Mouse (Mus musculus) olfactory bulb, adult 2 months (tissue): Measurements from ENCODE around the gene Lrrc23. TPM values are rescaled to one million over a fixed set of nuclear protein-coding genes. Genes with fewer than 3 reads are reported as not detected.
"Not testable (repeated sequence)": the region's sequence is repeated elsewhere in the genome, so short reads cannot be mapped to it uniquely, and the experiment has no call there.

ENCODE experiments used
- H3K27ac ChIP-seq: fragments of 200-500 bp; 2 replicates; pipeline ENCODE4 v1.5.1; 2012; ENCODE audit warnings: low read depth, low read length; ENCODE audit not compliant: insufficient read depth
- H3K4me1 ChIP-seq: fragments of 200-500 bp; 2 replicates; pipeline ENCODE4 v1.6.1; 2012; ENCODE audit warnings: low read length; ENCODE audit not compliant: control insufficient read depth, insufficient read depth
- H3K4me3 ChIP-seq: fragments of 200-500 bp; 2 replicates; pipeline ENCODE4 v1.5.1; 2012; ENCODE audit warnings: mild to moderate bottlenecking, low read depth, low read length, moderate library complexity; ENCODE audit not compliant: insufficient read depth
- CTCF ChIP-seq: fragments of 200-500 bp; IDR thresholded peaks from 2 replicates; pipeline ENCODE4 v1.5.1; 2012; ENCODE audit warnings: low read depth, mild to moderate bottlenecking, low read length, moderate library complexity; ENCODE audit not compliant: insufficient read depth
- POLR2A ChIP-seq: fragments of 200-500 bp; IDR thresholded peaks from 2 replicates; pipeline ENCODE4 v1.6.1; 2012; ENCODE audit warnings: mild to moderate bottlenecking, low read depth, low read length, moderate library complexity; ENCODE audit not compliant: insufficient read depth
- WGBS: fragments of 180-500 bp; shearing (Covaris S2); methylation state at CpG from one replicate; pipeline ENCODE4 v1.1.7; 2018; 5-methylcytosine and 5-hydroxymethylcytosine counted together
- polyA plus RNA-seq: library from polyadenylated mRNA; stranded (reverse); fragments of >200 nt; gene quantifications from 2 replicates; pipeline ENCODE4 v1.2.4, GENCODE M21; 2012; ENCODE audit warnings: low replicate concordance; ENCODE audit not compliant: missing spikeins, insufficient read depth, insufficient read length

Gene Lrrc23
- polyA plus RNA-seq, 1 experiment, result not detected

DNA sequence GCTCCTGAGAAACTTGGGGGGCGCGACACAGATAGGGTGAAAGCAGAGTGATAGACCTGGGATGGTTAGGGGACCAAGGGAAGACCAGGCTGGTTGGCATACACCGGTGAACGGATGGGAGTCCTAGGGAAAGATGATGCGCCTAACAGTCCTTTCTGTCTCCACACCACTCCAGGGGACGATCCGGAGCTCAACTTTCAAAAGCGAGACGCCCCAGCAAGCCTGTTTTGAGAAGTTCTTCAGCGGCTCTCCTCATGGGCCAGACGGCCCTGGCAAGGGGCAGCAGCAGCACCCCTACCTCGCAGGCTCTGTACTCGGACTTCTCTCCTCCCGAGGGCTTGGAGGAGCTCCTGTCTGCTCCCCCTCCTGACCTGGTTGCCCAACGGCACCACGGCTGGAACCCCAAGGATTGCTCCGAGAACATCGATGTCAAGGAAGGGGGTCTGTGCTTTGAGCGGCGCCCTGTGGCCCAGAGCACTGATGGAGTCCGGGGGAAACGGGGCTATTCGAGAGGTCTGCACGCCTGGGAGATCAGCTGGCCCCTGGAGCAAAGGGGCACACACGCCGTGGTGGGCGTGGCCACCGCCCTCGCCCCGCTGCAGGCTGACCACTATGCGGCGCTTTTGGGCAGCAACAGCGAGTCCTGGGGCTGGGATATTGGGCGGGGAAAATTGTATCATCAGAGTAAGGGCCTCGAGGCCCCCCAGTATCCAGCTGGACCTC, 29.7 kb upstream of the Lrrc23 start:
- peaks cover 51% of the 10 kb centered on the region for H3K4me1 ChIP-seq
- H3K27ac ChIP-seq, result peak overlapping the region; percentile 10
- TF ChIP-seq POLR2A (0 out of 2 replicates have a peak, but pooled peaks have one; percentile 24), CTCF (peak; percentile 30; the same call in 1 of the 2 replicates)
- H3K4me3 ChIP-seq, result peak overlapping the region; percentile 45
- 2% methylated on average over 35 of the region's 35 CpGs for WGBS

DNA sequence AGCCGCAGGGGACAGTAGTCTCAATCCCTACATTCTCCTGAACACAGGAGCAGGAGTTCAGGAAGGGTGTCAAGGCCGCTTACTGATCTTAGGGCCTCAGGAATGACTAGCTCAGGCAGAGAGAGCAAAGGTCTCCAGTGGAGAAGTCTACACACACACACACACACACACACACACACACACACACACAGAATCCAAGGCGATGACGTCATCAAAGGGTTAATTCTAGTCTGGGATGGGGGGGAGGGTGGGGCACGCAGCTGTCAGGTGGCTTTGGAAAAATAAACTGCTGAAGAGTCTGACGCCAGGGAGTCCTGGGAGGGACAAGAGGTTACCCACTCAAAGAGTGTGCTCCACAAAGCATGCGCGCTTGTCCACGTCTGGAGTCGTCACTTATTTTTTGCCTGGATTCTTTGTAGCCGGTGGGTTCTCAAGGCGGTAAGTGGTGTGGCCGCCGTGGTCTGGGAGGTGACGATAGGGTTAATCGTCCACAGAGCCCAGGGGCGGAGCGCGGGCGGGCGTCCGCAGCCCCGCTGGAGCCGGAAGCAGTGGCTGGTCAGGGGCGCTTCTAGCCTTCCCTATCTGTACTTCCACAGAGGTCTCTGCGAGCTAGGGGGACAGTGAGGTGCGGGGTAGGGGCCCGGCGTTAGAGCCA, 29.0 kb upstream of the Lrrc23 start, which contains the start of gene Spsb2:
Gene Spsb2 (plus strand): TSS at position 304 of the 655 bp plus-strand sequence.
- TF ChIP-seq POLR2A (no peak), CTCF (no peak)
- WGBS, result 5% methylated on average over 29 of the region's 29 CpGs

DNA sequence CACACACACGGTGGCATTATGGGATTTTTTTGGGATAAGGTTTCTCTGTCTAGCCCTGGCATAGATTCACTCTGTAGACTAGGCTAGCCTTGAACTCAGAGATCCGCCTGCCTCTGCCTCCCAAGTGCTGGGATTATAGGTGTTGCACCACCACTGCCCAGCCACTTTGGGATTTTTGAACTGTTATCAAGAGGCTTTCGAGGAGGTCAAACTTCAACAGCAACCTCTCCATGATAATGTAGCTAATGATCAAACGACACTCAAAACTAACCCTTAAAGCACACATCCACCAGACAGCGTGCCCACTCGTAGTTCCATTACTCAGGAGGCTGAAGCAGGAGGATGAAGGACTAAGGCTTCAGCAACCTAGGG, 28.4 kb upstream of the Lrrc23 start:
- Histone ChIP-seq H3K27ac (peak overlapping the region; percentile 96), H3K4me3 (peak overlapping the region; percentile 45; the same call in 1 of the 2 replicates), H3K4me1 (peaks cover 49% of the 10 kb centered on the region)
- WGBS, result 80% methylated on average over 6 of the region's 6 CpGs
- TF ChIP-seq POLR2A (no peak), CTCF (no peak)

More for the DNA sequence above, 29.0 kb upstream of the Lrrc23 start, which contains the start of gene Spsb2:
- Histone ChIP-seq H3K4me3 (peak within 1 kb of the TSS; percentile 45), H3K4me1 (peaks cover 49% of the 10 kb centered on the region), H3K27ac (peak within 1 kb of the TSS; percentile 96)

DNA sequence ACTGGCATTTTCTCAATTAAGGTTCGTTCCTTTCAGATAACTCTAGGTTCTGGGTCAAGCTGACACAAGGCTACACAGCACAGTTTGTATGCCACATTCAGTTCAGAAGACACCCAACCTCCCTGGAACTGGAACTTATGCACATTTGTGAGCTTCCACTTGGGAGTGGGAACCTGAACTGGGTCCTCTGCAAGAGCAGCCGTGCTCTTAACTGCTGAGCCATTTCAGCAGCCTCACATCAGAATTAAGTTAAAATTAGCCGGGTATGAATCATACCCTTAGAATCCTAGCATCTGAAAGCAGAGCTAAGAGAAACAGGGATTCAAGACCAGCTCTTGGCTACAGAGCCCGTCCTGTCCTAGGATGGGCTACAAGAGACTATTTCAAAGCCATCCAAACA, 27.8 kb upstream of the Lrrc23 start:
- Histone ChIP-seq H3K4me1 (peaks cover 43% of the 10 kb centered on the region), H3K27ac (peak overlapping the region; percentile 96), H3K4me3 (no peak overlapping the region)
- 27% methylated on average over 4 of the region's 4 CpGs for WGBS
- no peak for TF ChIP-seq CTCF
- no peak for TF ChIP-seq POLR2A

DNA sequence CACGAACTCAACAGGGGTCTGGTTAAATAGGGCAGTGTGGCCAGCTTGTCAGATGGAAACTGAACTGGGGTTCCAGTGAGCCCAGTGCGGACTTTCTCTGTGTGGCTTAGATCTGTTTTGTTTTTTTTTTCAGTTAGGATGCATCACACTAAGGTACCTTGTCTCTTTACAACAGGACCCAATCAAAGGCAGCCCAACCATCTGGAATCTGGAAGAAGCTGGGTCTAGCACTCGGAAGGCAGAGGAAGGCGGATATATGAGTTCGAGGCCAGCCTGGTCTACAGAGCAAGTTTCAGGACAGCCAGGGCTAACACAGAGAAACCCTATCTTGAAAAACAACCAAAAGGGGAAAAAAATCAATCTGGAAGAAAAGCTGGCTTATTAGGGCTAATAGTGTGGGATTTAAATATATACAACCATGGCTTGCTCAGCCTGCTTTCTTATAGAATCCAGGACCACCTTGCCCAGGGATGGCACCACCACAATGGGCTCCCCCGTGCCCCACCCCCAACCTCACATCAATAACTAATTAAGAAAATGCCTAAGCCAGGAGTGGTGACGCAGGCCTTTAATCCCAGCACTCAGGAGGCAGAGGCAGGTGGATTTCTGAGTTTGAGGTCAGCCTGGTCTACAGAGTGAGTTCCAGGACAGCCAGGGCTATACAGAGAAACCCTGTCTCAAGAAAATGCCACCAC, 27.1 kb upstream of the Lrrc23 start:
- Histone ChIP-seq H3K27ac (peak overlapping the region; percentile 94), H3K4me1 (peaks cover 36% of the 10 kb centered on the region), H3K4me3 (no peak overlapping the region)
- WGBS, result 62% methylated on average over 7 of the region's 7 CpGs
- TF ChIP-seq POLR2A, result no peak
- TF ChIP-seq CTCF, result no peak

DNA sequence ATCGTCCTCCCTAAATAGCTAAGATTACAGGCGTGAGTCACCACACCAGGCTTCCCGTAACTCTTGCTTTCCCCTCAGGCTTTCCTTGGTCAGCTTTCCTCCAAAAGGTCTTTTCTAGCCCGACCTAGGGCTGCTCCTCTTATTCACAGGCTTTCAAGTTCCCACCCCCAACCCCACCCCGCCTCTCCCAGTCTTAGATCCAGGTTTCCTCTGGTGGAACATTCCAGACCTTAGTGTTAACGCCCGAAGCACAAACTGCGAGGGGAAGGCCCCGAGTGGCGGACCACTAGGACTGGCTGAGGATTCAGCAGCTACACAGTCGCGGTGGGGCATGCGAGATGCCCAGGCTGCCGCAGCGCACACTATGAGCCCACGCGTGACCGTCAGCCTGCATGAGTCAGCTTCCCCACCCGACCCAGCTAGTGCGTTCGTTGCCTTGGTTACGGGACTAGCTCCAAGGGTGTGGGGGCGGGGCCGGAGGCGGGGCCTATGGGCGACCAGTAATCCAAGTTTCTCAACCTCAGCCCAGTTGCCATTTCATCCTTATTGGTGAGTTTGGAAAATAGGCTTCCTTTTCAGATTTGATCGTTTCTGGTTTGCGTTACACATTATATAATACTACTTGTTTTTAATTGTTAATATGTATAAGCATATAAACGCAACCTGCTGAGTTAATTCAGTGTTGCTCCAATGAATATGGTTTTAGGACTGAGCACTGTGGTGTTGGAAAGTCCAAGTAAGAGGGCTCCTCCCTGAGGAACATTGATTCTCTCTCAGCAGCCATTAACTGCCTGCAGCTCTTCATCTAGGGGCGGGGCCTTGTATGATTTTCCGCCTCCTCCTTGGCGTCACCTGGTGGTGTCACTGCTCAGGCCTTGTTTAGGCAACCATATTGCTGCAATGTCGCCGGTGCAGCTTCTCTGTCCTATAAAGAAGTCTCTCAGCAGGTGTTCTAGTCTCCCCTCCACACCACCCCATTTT, 26.1 kb upstream of the Lrrc23 start:
- H3K4me3 ChIP-seq, result peak overlapping the region; percentile 35
- TF ChIP-seq CTCF, result no peak
- peak; percentile 69 for TF ChIP-seq POLR2A
- peaks cover 35% of the 10 kb centered on the region for H3K4me1 ChIP-seq
- peak overlapping the region; percentile 94 for H3K27ac ChIP-seq
- WGBS, result 1% methylated on average over 34 of the region's 34 CpGs

DNA sequence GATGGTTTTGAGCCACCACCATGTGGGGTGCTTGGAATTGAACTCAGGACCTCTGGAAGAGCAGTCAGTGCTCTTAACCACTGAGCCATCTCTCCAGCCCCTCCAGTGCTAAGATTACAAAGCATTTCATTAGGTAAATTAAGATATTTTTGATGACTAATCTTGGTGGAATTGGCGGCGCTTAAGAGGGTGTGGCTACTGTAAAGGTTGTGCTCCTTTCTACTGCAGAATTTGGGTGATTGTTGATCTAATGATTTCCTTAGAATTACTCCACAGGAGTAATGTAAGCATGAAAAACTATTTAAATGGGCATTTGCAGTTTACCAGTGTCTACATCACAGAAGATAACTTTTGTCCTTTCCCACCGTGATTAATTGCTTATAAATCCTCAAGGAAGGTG, 24.8 kb upstream of the Lrrc23 start:
- Histone ChIP-seq H3K4me3 (no peak overlapping the region), H3K27ac (peak overlapping the region; percentile 93; the same call in 1 of the 2 replicates), H3K4me1 (peaks cover 25% of the 10 kb centered on the region)
- 76% methylated on average over 3 of the region's 3 CpGs for WGBS
- TF ChIP-seq CTCF (no peak), POLR2A (no peak)

DNA sequence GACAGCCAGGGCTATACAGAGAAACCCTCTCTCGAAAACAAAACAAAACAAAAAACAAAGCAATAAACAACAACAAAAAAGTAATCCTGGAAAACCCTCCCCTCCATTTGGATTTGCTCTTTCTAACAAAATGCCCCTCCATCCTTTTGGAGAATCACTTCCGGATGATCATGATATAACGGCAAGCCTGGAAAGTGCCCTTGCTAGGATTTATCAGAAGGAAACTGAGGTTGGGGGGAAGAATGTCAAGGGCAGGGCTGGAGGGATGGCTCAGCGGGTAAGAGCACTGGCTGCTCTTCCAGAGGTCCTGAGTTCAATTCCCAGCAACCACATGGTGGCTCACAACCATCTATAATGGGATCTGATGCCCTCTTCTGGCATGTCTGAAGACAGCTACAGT, 24.2 kb upstream of the Lrrc23 start:
- H3K4me1 ChIP-seq, result peaks cover 19% of the 10 kb centered on the region
- H3K4me3 ChIP-seq, H3K27ac ChIP-seq: not testable (repeated sequence)
- 97% methylated on average over 4 of the region's 4 CpGs for WGBS
